Mouse (Mus musculus) neutrophil, adult 83 days (primary cell): ENCODE data around the gene Hao1. TPM values are rescaled to one million over a fixed set of nuclear protein-coding genes. Genes with fewer than 3 reads are reported as not detected.

Source experiments
- total RNA-seq, 2 experiments: library from RNA; stranded (reverse); gene quantifications; one replicate each; pipeline ENCODE4 v1.2.4; 2023

Gene Hao1
- not detected for total RNA-seq

DNA sequence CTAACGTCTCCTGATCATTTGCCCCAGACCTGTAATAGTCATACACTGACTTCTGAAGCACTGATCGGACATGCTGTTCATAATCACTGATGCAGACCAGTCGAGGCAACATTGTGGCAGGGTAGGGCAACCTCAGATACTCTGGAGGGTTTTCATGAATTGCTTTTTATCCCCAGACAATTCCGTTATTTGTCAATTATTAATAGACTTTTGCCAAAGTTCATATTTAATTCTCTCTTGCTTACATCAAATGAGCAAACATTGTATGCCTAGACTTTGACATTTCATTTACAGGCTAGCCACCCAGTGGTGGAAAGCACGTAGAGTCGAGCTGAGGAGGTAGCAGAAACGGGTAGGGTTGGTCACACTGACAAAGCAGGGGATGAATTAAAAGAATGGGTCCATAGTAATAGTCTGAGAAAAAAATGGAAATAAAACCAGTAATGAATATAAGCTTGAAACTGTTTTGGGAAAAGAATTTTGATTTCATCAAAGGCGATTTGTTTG, at the start of gene Hao1:
Gene Hao1 (minus strand): TSS at position 148 of the 507 bp plus-strand sequence.

Other genes starting within 250 kb of the Hao1 start
- 100 to 1,000 TPM; 159 to 213 TPM for gene Tmx4, start 89.8 kb upstream of the Hao1 start, total RNA-seq
- gene Plcb1, start 231.7 kb upstream of the Hao1 start, total RNA-seq: 10 to 100 TPM; 28.0 to 29.9 TPM